Mouse (Mus musculus): ENCODE data around the gene Usp15.

Gene Usp15

DNA sequence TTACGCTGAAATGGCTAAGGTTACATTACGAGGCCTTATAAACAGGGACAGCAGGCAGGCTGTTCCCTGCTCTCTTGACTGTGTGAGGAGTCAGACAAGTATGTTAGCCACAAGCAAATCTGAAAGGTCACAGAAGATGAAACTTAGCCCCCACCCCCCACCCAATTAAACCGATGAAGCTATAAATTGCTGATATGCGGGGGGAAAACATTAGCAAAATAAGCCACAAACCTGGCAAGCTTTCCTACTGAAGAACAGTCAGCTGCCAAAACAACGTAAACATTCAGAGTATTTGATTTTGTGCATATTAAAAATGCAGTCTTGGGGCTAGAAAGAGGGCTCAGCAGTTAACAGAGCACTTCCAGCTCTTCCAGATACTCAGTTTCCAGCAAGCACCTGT, 88.7 kb downstream of the Usp15 start:
- in situ Hi-C loops (cut with MboI, MseI), result no loop called here

DNA sequence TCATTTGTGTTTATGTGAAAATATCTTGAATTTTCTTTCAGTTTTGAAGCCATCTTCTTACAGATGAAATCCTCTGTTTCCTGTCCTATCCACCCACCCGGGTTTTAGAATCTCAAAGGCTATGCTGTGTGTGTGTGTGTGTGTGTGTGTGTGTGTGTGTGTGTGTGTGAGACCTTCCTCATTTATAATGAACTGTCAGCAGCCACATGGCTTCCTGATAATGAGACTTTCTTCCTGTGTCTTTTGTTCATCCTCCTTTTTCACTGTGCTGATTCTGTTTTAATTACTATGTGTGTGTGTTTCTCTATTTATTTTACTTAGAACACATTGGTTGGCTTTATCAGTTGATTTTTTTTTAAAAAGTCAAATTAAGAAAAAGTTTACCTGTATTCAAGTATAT, 95.5 kb downstream of the Usp15 start:
- in situ Hi-C loops (cut with MboI, MseI), result no loop called here

GRCm38 (mm10) chr10:123100584-123100983, 96.2 kb downstream of the Usp15 start:
- in situ Hi-C loops (cut with MboI, MseI), result no loop called here

GRCm38 (mm10) chr10:123094504-123094903, 102.3 kb downstream of the Usp15 start:
- in situ Hi-C loops (cut with MboI, MseI), result no loop called here

GRCm38 (mm10) chr10:123092577-123092976, 104.2 kb downstream of the Usp15 start:
- in situ Hi-C loops (cut with MboI, MseI), result no loop called here

- in situ Hi-C loops (cut with MboI, MseI), result no loop called here
These were observed 105.1 kb downstream of the Usp15 start for GRCm38 (mm10) chr10:123091737-123092136.

DNA sequence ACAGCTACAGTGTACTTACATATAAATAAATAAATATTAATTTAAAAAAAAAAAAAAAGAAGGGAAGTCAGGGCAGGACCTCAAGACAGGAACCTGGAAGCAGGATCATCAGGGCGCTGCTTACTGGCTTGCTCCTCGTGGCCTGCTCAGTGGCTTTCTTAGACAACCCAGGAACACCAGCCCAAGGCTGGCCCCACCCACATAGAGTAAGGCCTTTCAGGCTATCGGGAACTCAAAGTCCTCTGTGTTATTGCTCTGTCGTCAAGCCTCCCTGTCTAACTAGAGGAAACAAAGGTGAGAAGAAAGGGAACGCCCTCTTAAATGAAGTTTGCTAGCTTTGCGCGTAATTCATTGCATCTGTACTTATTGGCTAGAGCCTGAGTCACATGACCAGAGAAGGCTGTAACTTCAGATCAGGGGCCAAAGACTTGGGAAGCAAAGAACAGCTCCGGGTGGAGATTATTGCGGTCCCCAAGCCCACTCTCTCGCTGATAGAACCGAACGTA, 107.3 kb downstream of the Usp15 start:
- in situ Hi-C loops (cut with MboI, MseI), result no loop called here

DNA sequence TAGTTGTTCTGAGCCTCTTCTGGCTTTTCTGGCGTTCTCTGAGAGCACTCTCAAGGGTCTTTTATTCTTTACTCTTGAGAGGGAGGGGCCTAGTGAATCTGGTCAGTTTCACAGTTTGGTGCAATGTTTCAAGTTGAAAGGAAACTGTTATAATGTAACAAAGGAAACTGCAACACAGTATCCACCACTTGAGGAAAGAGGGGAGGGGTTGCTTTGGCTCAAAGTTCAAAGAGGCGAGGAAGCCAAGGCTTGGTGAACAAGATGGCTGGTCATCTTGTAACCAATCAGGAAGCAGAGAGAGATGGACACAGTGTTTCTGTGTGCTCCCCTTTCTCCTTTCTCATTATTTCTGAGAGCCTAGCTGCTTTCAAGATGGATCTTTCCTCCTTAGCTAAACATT, 109.9 kb downstream of the Usp15 start:
- in situ Hi-C loops (cut with MboI, MseI), result no loop called here

DNA sequence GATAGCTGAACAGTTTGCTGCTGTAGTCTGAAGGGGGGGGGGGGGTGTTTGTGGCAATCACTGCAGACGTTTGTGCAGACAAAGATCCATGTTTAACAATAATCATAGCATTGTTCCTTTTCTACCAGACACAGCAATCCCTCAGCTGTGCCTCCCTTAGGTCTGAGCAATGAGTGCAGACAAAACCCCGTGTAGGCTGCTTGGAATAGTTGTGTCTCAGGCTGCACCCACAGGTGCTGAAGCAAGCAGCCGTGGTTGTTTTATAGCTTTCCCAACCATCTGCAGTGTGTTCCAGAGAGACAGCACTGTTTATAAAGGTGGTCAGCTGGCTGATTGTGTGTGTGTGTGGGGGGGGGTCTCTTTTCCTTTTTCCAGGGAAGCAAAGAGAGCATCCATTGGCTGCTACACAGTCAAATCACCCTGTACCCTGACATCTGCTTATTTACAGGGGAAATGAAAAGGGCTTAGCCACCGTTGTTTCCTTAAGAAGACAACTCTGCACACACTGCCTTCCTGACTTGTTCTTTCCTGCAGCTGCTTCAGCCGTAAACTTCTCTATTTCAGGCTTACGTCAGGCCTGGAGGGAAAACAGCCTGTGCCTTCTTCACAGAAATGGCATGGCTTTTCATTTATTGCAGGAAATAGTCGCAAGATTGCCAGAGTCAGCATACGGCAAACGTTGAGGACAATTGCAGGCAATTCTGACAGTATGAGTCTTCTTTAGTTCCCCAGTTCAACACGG, 111.7 kb downstream of the Usp15 start:
- in situ Hi-C loops (cut with MboI, MseI), result no loop called here

GRCm38 (mm10) chr10:123084307-123084706, 112.5 kb downstream of the Usp15 start:
- in situ Hi-C loops (cut with MboI, MseI), result no loop called here

- in situ Hi-C loops (cut with MboI, MseI), result loop anchor here (5.0 to 10.0 kb wide), 2 partner anchors 269 to 502 kb away; no protein-coding TSS in a partner anchor
These were observed 120.4 kb downstream of the Usp15 start, which contains the start of gene Mon2 for GRCm38 (mm10) chr10:123076245-123077023. Mon2 (minus strand) TSS chr10:123076505.

GRCm38 (mm10) chr10:123075751-123076242, 121.0 kb downstream of the Usp15 start:
- in situ Hi-C loops (cut with MboI, MseI), result loop anchor here (5.0 to 10.0 kb wide), 2 partner anchors 268 to 501 kb away; no protein-coding TSS in a partner anchor

GRCm38 (mm10) chr10:123071997-123072396, 124.8 kb downstream of the Usp15 start:
- in situ Hi-C loops (cut with MboI, MseI), result loop anchor here (10.0 kb wide), 1 partner anchor 497 kb away; no protein-coding TSS in a partner anchor

DNA sequence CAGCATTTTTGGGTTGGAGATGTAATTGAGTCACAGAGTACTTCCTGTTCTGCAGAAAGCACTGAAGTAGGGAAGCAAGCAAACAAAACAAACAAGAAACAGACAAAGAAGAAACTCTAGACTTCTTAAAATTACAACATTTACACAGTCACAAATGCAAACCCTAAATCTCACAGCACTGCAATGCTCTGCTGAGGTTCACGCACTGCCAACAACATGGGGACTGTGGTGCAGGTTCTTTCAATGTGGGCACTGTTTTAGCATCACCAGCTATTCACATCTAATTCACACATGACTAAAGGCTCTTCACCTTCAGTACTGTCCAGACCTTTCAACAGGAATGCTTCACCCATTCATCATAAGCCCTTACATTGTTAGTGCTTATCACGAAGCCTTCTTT, 133.8 kb downstream of the Usp15 start:
- in situ Hi-C loops (cut with MboI, MseI), result no loop called here

- in situ Hi-C loops (cut with MboI, MseI), result no loop called here
These were observed 136.0 kb downstream of the Usp15 start for GRCm38 (mm10) chr10:123060831-123061230.

DNA sequence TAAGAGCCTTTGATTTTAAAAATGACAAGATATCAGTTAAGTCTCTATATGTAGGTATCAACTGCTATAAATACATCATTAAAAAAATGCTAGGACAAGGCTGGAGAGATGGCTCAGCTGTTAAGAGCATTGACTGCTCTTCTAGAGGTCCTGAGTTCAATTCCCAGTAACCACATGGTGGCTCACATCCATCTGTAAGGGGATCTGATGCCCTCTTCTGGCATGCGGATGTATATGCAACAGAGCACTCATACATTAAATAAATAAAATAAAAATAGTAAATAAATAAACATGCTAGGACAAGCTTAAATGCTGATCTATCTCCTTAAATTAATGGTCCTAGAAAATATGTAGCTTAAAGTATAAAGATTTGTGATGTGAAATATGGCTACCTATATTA, 139.7 kb downstream of the Usp15 start:
- in situ Hi-C loops (cut with MboI, MseI), result no loop called here

GRCm38 (mm10) chr10:123056463-123056862, 140.3 kb downstream of the Usp15 start:
- in situ Hi-C loops (cut with MboI, MseI), result no loop called here

DNA sequence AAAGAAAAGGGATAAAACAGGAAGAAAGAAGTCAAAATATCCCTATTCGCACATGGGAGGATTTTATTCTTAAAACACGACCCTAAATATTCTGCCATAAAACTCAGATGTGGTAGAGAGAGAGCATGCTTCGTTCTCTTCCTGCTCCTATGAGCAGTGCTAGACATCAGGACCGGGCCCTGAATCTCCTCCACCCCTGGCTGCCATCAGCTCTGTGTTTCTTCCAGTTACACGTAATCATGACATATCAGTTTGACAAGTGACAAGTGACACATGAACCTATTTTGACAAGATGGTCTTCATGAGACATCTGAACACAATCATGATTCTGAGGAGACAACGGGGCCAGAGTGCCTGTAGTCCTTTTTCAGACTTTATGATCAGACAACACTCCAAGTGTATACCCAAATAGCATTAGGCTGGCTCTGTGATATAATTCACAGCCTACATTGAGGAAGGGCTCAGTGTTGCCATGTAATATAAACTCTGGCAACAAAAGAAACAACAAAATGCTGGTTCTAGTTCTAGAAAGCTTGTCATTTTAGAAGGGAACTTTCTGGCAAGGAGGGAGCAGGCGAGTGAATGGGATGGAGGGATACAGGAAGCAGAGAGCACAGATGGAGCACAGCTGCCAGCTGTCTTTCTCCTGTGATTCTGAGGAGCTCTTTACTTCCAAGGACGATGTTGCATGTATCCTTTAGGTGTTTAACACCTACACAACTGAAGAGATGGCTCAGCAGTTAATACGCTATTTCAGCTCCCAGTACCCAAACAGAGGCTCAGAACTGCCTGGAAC, 141.4 kb downstream of the Usp15 start:
- in situ Hi-C loops (cut with MboI, MseI), result no loop called here

Measured in T-helper 1 cell (primary cell).